Mouse (Mus musculus): ENCODE measurements around the gene Gm20388. TPM values are rescaled to one million over a fixed set of nuclear protein-coding genes. Genes with fewer than 3 reads are reported as not detected.

The Gm20388 gene
- polyA plus RNA-seq, 1 experiment from 2014 or later, result 7.4 TPM

DNA sequence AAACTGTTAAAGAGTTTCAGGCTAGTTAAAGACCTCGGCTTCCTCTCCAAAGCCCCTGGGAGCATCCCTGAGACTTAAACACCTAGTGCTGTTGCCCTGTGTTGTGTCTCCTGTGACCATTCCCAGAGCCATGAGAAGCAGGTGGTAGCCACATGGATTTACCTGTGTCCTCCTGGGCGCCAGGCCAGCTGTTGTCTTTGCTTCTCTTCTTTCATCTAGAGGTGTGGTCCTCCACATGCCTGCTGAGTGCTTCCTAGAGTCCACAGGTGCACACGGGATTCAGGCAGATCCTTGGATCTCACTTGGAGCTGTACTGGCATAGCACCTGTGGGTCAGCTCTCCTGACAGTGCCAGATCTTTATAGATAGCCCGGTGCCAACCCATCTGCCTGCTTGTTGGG lies 4356.6 kb downstream of the Gm20388 start:
- H3K27ac ChIP-seq (ENCODE audit: low read length), result no peak overlapping the region
- H3K4me2 ChIP-seq (ENCODE audit: low read depth, low read length), result no peak overlapping the region
- H3K27me3 ChIP-seq (ENCODE audit: control insufficient read depth, insufficient read depth, low read length), result no peaks in the 10 kb centered on the region
- no peaks in the 10 kb centered on the region for H3K9me3 ChIP-seq (replicated peaks; ENCODE audit: control insufficient read depth, low read length)
- no peak overlapping the region for H3K4me3 ChIP-seq (replicated peaks; ENCODE audit: low read length)
- no peak for ATAC-seq (ENCODE audit: insufficient read depth, low FRiP score)
- H3K9ac ChIP-seq (ENCODE audit: low read length), result no peak overlapping the region
- H3K4me1 ChIP-seq (ENCODE audit: control insufficient read depth, insufficient read depth, low read length), result peaks cover 36% of the 10 kb centered on the region
- 77% methylated on average over 4 of the region's 4 CpGs for WGBS
- no peaks in the 10 kb centered on the region for H3K36me3 ChIP-seq (ENCODE audit: control insufficient read depth, insufficient read depth, low read length)

DNA sequence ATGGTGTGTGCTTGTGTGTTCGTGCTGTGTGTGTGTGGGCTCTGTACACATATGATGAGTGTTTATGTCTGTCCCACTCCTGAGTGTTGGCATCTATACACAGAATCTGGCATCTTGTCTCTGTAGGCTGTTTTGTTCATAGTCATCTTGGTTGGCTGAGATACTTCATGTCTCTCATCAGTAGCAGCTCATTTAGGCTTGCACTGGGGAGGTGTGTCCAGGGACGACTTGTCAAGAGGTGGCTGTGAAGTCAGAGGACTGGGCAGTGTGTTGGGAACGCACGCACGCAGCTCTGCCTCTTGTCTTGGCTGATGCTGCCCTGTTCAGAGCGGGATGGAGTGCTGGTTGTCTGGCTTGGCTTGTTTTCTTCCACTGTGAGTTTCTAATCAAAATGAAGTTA lies 4359.9 kb downstream of the Gm20388 start:
- Histone ChIP-seq H3K36me3 (ENCODE audit: control insufficient read depth, insufficient read depth, low read length) (no peaks in the 10 kb centered on the region), H3K4me2 (ENCODE audit: low read depth, low read length) (no peak overlapping the region), H3K27me3 (ENCODE audit: control insufficient read depth, insufficient read depth, low read length) (no peaks in the 10 kb centered on the region), H3K4me3 (replicated peaks; ENCODE audit: low read length) (no peak overlapping the region), H3K27ac (ENCODE audit: low read length) (0 out of 2 replicates have a peak overlapping the region, but pooled peaks have one; percentile 8), H3K4me1 (ENCODE audit: control insufficient read depth, insufficient read depth, low read length) (peaks cover 16% of the 10 kb centered on the region), H3K9me3 (replicated peaks; ENCODE audit: control insufficient read depth, low read length) (no peaks in the 10 kb centered on the region), H3K9ac (ENCODE audit: low read length) (no peak overlapping the region)
- ATAC-seq (ENCODE audit: insufficient read depth, low FRiP score), result no peak
- 89% methylated on average over 6 of the region's 6 CpGs for WGBS

DNA sequence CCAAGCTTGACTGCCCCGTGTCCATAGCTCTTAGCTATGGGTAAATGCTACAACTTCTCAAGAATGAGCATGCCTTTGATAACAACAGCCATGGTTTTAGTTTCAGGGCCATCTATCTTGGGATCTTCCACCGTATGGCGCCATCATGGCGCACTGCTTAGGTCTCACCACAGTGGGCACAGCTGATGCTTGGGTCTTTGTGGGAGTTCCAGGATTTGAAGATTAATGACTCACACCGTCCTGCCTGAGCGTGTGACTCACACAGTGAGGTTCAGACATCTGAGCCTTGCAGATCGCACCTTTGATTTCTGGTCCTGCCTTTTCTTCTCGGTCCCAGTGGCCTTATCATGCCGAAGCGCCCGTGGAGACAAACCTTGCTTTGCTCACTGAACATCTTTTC lies 4360.3 kb downstream of the Gm20388 start:
- 57% methylated on average over 11 of the region's 11 CpGs for WGBS
- Histone ChIP-seq H3K4me1 (ENCODE audit: control insufficient read depth, insufficient read depth, low read length) (peaks cover 13% of the 10 kb centered on the region), H3K36me3 (ENCODE audit: control insufficient read depth, insufficient read depth, low read length) (no peaks in the 10 kb centered on the region), H3K27me3 (ENCODE audit: control insufficient read depth, insufficient read depth, low read length) (no peaks in the 10 kb centered on the region), H3K9me3 (replicated peaks; ENCODE audit: control insufficient read depth, low read length) (no peaks in the 10 kb centered on the region), H3K4me3 (replicated peaks; ENCODE audit: low read length) (no peak overlapping the region), H3K4me2 (ENCODE audit: low read depth, low read length) (no peak overlapping the region), H3K27ac (ENCODE audit: low read length) (no peak overlapping the region), H3K9ac (ENCODE audit: low read length) (no peak overlapping the region)
- ATAC-seq (ENCODE audit: insufficient read depth, low FRiP score), result no peak

DNA sequence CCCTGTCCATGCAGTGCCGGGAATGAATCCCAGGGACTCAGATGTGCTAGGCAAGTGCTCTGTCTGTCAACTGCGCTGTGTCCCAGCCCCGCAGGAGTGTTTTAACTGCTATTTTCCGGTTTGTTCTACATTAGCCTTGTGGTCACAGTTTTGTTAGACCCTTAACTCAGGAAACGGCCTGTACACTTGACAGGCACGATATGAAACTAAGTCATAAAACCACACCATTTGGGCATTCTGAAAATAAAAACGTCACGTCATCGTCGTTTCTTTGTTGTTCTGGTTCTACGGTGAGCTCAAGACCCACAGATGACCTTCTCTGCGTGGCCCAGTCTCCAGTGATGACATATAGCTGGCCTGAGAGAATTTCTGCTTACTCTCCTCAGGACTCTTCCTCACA lies 4360.9 kb downstream of the Gm20388 start:
- H3K4me3 ChIP-seq (replicated peaks; ENCODE audit: low read length), result no peak overlapping the region
- no peaks in the 10 kb centered on the region for H3K9me3 ChIP-seq (replicated peaks; ENCODE audit: control insufficient read depth, low read length)
- H3K27me3 ChIP-seq (ENCODE audit: control insufficient read depth, insufficient read depth, low read length), result no peaks in the 10 kb centered on the region
- H3K36me3 ChIP-seq (ENCODE audit: control insufficient read depth, insufficient read depth, low read length), result no peaks in the 10 kb centered on the region
- H3K27ac ChIP-seq (ENCODE audit: low read length), result no peak overlapping the region
- H3K4me2 ChIP-seq (ENCODE audit: low read depth, low read length), result no peak overlapping the region
- H3K4me1 ChIP-seq (ENCODE audit: control insufficient read depth, insufficient read depth, low read length), result peaks cover 8% of the 10 kb centered on the region
- WGBS, result 82% methylated on average over 12 of the region's 12 CpGs
- H3K9ac ChIP-seq (ENCODE audit: low read length), result no peak overlapping the region
- no peak for ATAC-seq (ENCODE audit: insufficient read depth, low FRiP score)

DNA sequence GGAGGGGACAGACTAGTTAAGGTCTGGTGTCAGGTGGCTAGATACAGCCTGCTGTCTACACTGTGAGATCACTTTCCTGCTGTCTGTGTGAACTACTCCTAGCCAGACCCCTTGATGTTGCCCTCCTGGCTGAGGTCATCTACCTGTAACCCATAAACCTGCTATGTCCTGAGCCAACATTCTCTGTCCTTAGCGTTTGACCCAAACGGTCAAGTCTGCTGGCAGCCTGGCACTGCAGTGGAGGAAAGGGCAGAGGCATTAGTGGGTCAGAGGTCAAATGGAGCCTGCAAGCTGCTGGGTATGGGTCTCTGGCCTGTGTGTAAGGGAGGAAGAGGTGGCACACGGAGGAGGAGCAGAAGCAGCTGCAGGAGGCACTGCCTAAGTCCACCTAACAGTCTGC lies 4362.2 kb downstream of the Gm20388 start:
- no peaks in the 10 kb centered on the region for H3K27me3 ChIP-seq (ENCODE audit: control insufficient read depth, insufficient read depth, low read length)
- no peak overlapping the region for H3K4me2 ChIP-seq (ENCODE audit: low read depth, low read length)
- WGBS, result 56% methylated on average over 3 of the region's 3 CpGs
- H3K9me3 ChIP-seq (replicated peaks; ENCODE audit: control insufficient read depth, low read length), result no peaks in the 10 kb centered on the region
- no peak overlapping the region for H3K27ac ChIP-seq (ENCODE audit: low read length)
- H3K9ac ChIP-seq (ENCODE audit: low read length), result peak overlapping the region; percentile 14; the same call in 1 of the 2 replicates
- H3K36me3 ChIP-seq (ENCODE audit: control insufficient read depth, insufficient read depth, low read length), result no peaks in the 10 kb centered on the region
- peaks cover 8% of the 10 kb centered on the region for H3K4me1 ChIP-seq (ENCODE audit: control insufficient read depth, insufficient read depth, low read length)
- 0 out of 2 replicates have a peak, but pooled peaks have one; percentile 15 for ATAC-seq (ENCODE audit: insufficient read depth, low FRiP score)
- no peak overlapping the region for H3K4me3 ChIP-seq (replicated peaks; ENCODE audit: low read length)

DNA sequence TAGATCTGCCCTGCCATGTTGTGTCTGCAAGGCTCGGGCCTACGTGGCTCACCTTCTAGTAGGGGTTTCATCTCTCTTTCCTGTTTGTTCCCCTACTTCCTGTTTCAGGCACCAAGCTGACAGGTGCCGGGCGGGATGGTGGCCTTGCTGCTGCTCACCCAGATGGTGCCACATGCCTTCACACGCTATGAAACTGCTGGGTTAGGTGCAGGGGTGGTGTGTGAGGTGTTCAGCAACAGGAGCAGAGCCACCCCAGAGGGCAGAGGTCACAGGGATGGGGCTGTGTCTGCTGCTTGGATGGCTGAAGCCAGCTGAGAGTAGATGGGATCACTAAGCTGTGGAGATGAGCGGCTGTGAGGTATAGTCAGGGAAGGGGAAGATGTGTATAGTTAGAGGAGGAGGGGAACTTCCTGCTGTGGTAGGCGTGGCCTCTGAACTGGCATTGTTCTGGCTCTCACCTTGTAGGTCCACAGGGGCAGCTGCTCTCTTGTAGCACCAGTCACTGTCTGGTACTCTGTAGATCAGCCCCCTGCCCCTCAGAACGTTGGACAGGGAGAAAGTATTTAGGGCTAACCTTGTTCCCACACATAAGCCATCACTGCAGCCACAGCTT lies 4363.1 kb downstream of the Gm20388 start:
- H3K9ac ChIP-seq (ENCODE audit: low read length), result no peak overlapping the region
- H3K4me1 ChIP-seq (ENCODE audit: control insufficient read depth, insufficient read depth, low read length), result peaks cover 16% of the 10 kb centered on the region
- H3K36me3 ChIP-seq (ENCODE audit: control insufficient read depth, insufficient read depth, low read length), result no peaks in the 10 kb centered on the region
- no peak overlapping the region for H3K4me3 ChIP-seq (replicated peaks; ENCODE audit: low read length)
- no peak overlapping the region for H3K27ac ChIP-seq (ENCODE audit: low read length)
- H3K27me3 ChIP-seq (ENCODE audit: control insufficient read depth, insufficient read depth, low read length), result no peaks in the 10 kb centered on the region
- 64% methylated on average over 8 of the region's 8 CpGs for WGBS
- no peak for ATAC-seq (ENCODE audit: insufficient read depth, low FRiP score)
- H3K9me3 ChIP-seq (replicated peaks; ENCODE audit: control insufficient read depth, low read length), result no peaks in the 10 kb centered on the region
- no peak overlapping the region for H3K4me2 ChIP-seq (ENCODE audit: low read depth, low read length)

DNA sequence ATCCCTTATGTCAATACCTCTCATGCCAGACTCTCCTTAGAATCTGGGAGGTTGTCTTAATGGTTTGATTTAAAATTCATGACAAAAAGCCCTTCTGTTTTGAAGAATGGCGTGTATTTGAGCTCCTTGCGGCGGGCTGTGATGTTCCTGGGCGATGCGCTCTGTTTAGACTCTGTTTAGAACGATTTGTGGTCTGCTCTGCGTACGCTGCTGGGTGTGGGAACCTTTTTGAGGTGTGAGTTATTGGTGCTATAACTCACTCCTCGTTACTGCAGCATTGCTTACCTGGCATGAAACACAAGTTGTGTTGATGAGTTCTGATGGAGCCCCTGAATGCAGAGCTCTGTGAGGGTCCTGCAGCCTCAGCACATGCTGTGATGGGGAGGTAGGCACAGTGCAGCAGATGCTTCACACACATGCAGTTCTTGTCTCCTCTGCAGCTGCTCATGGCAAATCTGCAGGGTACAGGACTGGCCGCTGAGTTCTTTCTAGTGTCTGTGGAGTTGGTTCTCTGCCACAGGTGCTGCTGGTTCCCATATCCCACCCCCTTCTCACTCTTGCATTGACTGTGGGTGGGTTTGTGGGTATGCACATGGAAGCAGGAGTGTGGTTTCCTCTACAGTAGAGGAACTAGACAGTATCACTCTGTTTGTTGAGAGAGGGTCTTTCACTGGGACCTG lies 4363.9 kb downstream of the Gm20388 start:
- Histone ChIP-seq H3K36me3 (ENCODE audit: control insufficient read depth, insufficient read depth, low read length) (no peaks in the 10 kb centered on the region), H3K4me3 (replicated peaks; ENCODE audit: low read length) (no peak overlapping the region), H3K4me2 (ENCODE audit: low read depth, low read length) (no peak overlapping the region), H3K9ac (ENCODE audit: low read length) (no peak overlapping the region), H3K27me3 (ENCODE audit: control insufficient read depth, insufficient read depth, low read length) (no peaks in the 10 kb centered on the region), H3K27ac (ENCODE audit: low read length) (no peak overlapping the region), H3K4me1 (ENCODE audit: control insufficient read depth, insufficient read depth, low read length) (peaks cover 21% of the 10 kb centered on the region), H3K9me3 (replicated peaks; ENCODE audit: control insufficient read depth, low read length) (no peaks in the 10 kb centered on the region)
- no peak for ATAC-seq (ENCODE audit: insufficient read depth, low FRiP score)
- WGBS, result 57% methylated on average over 10 of the region's 10 CpGs

DNA sequence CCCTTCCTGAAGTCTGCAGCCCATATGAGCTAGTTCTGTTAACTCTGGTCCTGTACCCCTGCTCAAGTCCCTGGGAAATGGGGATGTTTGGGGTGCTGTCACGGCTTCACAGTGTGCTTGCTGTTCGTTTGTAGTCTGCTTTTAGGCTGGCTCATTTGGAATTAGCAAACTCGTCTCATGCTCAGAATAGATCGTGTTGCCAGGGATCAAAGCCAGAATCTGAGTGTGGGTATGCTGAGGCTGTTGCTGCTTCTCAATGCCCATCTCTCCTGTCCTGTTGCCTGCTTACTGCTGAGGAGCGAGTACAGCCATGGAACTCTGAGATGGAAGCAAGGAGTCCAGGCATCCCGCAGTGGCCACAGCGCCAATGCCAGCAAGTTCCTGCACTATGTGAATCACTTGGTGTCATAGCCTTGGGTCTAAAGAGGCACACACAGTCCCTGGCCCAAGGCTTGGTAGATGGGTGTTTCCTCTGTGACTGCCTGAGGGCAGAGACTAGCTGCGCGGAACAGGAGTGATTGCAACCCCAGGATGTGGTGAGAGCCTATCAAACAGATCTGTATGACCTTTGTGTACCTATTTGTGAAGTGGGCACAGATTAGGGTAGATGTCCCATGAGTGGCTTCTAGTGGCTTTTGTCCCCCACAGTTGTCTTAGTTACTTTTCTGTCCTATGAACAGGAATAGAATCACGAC lies 4364.9 kb downstream of the Gm20388 start:
- Histone ChIP-seq H3K9me3 (replicated peaks; ENCODE audit: control insufficient read depth, low read length) (no peaks in the 10 kb centered on the region), H3K4me2 (ENCODE audit: low read depth, low read length) (no peak overlapping the region), H3K36me3 (ENCODE audit: control insufficient read depth, insufficient read depth, low read length) (no peaks in the 10 kb centered on the region), H3K4me1 (ENCODE audit: control insufficient read depth, insufficient read depth, low read length) (peaks cover 21% of the 10 kb centered on the region), H3K9ac (ENCODE audit: low read length) (no peak overlapping the region), H3K27me3 (ENCODE audit: control insufficient read depth, insufficient read depth, low read length) (no peaks in the 10 kb centered on the region), H3K27ac (ENCODE audit: low read length) (no peak overlapping the region), H3K4me3 (replicated peaks; ENCODE audit: low read length) (no peak overlapping the region)
- no peak for ATAC-seq (ENCODE audit: insufficient read depth, low FRiP score)
- WGBS, result 94% methylated on average over 10 of the region's 10 CpGs
